Mouse (Mus musculus): ENCODE results near the gene Slc22a12. TPM values are rescaled to one million over a fixed set of nuclear protein-coding genes. Genes with fewer than 3 reads are reported as not detected.

Gene Slc22a12
- not detected in 2 replicates for polyA plus RNA-seq (2015; fragmentation: Nextera tagmentation; extraction: Ambion mirVana)

- H3K4me3 ChIP-seq: no peak within 1 kb of the TSS
- H3K27me3 ChIP-seq: peaks cover 10% of the 10 kb centered on the region; the same call in 1 of the 2 replicates
- H3K4me2 ChIP-seq (replicated peaks): no peak within 1 kb of the TSS
- 89% methylated on average over 16 of the region's 16 CpGs for WGBS
- H3K27ac ChIP-seq: no peak within 1 kb of the TSS
- H3K36me3 ChIP-seq: no peaks in the 10 kb centered on the region
- peaks cover 8% of the 10 kb centered on the region; the same call in 1 of the 2 replicates for H3K9me3 ChIP-seq
- H3K9ac ChIP-seq: no peak within 1 kb of the TSS
- H3K4me1 ChIP-seq: no peaks in the 10 kb centered on the region
- no peak for ATAC-seq (ENCODE audit: low FRiP score, low read depth)
These were observed at the start of gene Slc22a12 for GRCm38 (mm10) chr19:6542367-6543034. TSS of gene Slc22a12 (minus strand) at chr19:6543032.

- H3K36me3 ChIP-seq: no peaks in the 10 kb centered on the region
- no peaks in the 10 kb centered on the region for H3K9me3 ChIP-seq
- peaks cover 10% of the 10 kb centered on the region; the same call in 1 of the 2 replicates for H3K27me3 ChIP-seq
- H3K27ac ChIP-seq: no peak overlapping the region
- H3K9ac ChIP-seq: no peak overlapping the region
- no peak overlapping the region for H3K4me3 ChIP-seq
- WGBS: 24% methylated on average over 4 of the region's 4 CpGs
- H3K4me1 ChIP-seq: no peaks in the 10 kb centered on the region
- ATAC-seq (ENCODE audit: low FRiP score, low read depth): no peak
- no peak overlapping the region for H3K4me2 ChIP-seq (replicated peaks)
These were observed 29.2 kb upstream of the Slc22a12 start for GRCm38 (mm10) chr19:6572001-6572400.

- no peak for ATAC-seq (ENCODE audit: low FRiP score, low read depth)
- Histone ChIP-seq H3K9me3 (no peaks in the 10 kb centered on the region), H3K4me1 (no peaks in the 10 kb centered on the region), H3K27me3 (peaks cover 10% of the 10 kb centered on the region; the same call in 1 of the 2 replicates), H3K27ac (no peak overlapping the region), H3K36me3 (no peaks in the 10 kb centered on the region), H3K4me3 (no peak overlapping the region), H3K9ac (no peak overlapping the region), H3K4me2 (replicated peaks) (no peak overlapping the region)
- WGBS: 78% methylated on average over 5 of the region's 5 CpGs
These were observed 28.6 kb upstream of the Slc22a12 start for GRCm38 (mm10) chr19:6571476-6571875.

- H3K4me3 ChIP-seq: no peak overlapping the region
These were observed 26.7 kb upstream of the Slc22a12 start for GRCm38 (mm10) chr19:6569561-6569960.

GRCm38 (mm10) chr19:6569021-6569420 is 26.2 kb upstream of the Slc22a12 start:
- 79% methylated on average over 5 of the region's 5 CpGs for WGBS
- no peak overlapping the region for H3K4me3 ChIP-seq
- no peaks in the 10 kb centered on the region for H3K4me1 ChIP-seq
- no peak for ATAC-seq (ENCODE audit: low FRiP score, low read depth)
- H3K4me2 ChIP-seq (replicated peaks): no peak overlapping the region
- H3K36me3 ChIP-seq: no peaks in the 10 kb centered on the region
- H3K9ac ChIP-seq: no peak overlapping the region
- no peaks in the 10 kb centered on the region for H3K27me3 ChIP-seq
- H3K27ac ChIP-seq: no peak overlapping the region
- H3K9me3 ChIP-seq: no peaks in the 10 kb centered on the region

More at GRCm38 (mm10) chr19:6569561-6569960, 26.7 kb upstream of the Slc22a12 start:
- ATAC-seq (ENCODE audit: low FRiP score, low read depth): no peak
- WGBS: 35% methylated on average over 5 of the region's 5 CpGs
- no peak overlapping the region for H3K4me2 ChIP-seq (replicated peaks)
- H3K36me3 ChIP-seq: no peaks in the 10 kb centered on the region
- no peak overlapping the region for H3K27ac ChIP-seq
- H3K9ac ChIP-seq: no peak overlapping the region
- no peaks in the 10 kb centered on the region for H3K9me3 ChIP-seq
- no peaks in the 10 kb centered on the region for H3K27me3 ChIP-seq
- H3K4me1 ChIP-seq: no peaks in the 10 kb centered on the region

GRCm38 (mm10) chr19:6566450-6566849 is 23.6 kb upstream of the Slc22a12 start:
- H3K36me3 ChIP-seq: no peaks in the 10 kb centered on the region
- H3K27ac ChIP-seq: no peak overlapping the region
- WGBS: 81% methylated on average over 2 of the region's 2 CpGs
- H3K4me3 ChIP-seq: no peak overlapping the region
- ATAC-seq (ENCODE audit: low FRiP score, low read depth): no peak
- no peaks in the 10 kb centered on the region for H3K9me3 ChIP-seq
- no peak overlapping the region for H3K9ac ChIP-seq
- no peaks in the 10 kb centered on the region for H3K4me1 ChIP-seq
- H3K4me2 ChIP-seq (replicated peaks): no peak overlapping the region
- no peaks in the 10 kb centered on the region for H3K27me3 ChIP-seq

- H3K9me3 ChIP-seq: no peaks in the 10 kb centered on the region
- ATAC-seq (ENCODE audit: low FRiP score, low read depth): no peak
- H3K27me3 ChIP-seq: no peaks in the 10 kb centered on the region
- no peaks in the 10 kb centered on the region for H3K36me3 ChIP-seq
- H3K27ac ChIP-seq: no peak overlapping the region
- H3K4me3 ChIP-seq: no peak overlapping the region
- no peak overlapping the region for H3K4me2 ChIP-seq (replicated peaks)
- H3K4me1 ChIP-seq: no peaks in the 10 kb centered on the region
- no peak overlapping the region for H3K9ac ChIP-seq
- 78% methylated on average over 6 of the region's 6 CpGs for WGBS
These were observed 22.3 kb upstream of the Slc22a12 start for GRCm38 (mm10) chr19:6565136-6565535.

GRCm38 (mm10) chr19:6560246-6560815 is 17.5 kb upstream of the Slc22a12 start:
- Histone ChIP-seq H3K9me3 (no peaks in the 10 kb centered on the region), H3K36me3 (no peaks in the 10 kb centered on the region), H3K27me3 (no peaks in the 10 kb centered on the region), H3K9ac (no peak overlapping the region), H3K4me2 (replicated peaks) (no peak overlapping the region), H3K27ac (no peak overlapping the region), H3K4me3 (no peak overlapping the region), H3K4me1 (no peaks in the 10 kb centered on the region)
- no peak for ATAC-seq (ENCODE audit: low FRiP score, low read depth)
- 46% methylated on average over 7 of the region's 7 CpGs for WGBS

GRCm38 (mm10) chr19:6559576-6559975 is 16.7 kb upstream of the Slc22a12 start:
- ATAC-seq (ENCODE audit: low FRiP score, low read depth): no peak
- H3K9ac ChIP-seq: no peak overlapping the region
- WGBS: 40% methylated on average over 4 of the region's 4 CpGs

GRCm38 (mm10) chr19:6553819-6554582 is 11.2 kb upstream of the Slc22a12 start:
- Histone ChIP-seq H3K36me3 (no peaks in the 10 kb centered on the region), H3K4me3 (no peak overlapping the region), H3K9me3 (no peaks in the 10 kb centered on the region), H3K4me2 (replicated peaks) (no peak overlapping the region), H3K9ac (no peak overlapping the region), H3K27me3 (no peaks in the 10 kb centered on the region), H3K27ac (no peak overlapping the region), H3K4me1 (no peaks in the 10 kb centered on the region; the same call in 1 of the 2 replicates)
- ATAC-seq (ENCODE audit: low FRiP score, low read depth): no peak
- WGBS: 27% methylated on average over 8 of the region's 8 CpGs

More at GRCm38 (mm10) chr19:6559576-6559975, 16.7 kb upstream of the Slc22a12 start:
- Histone ChIP-seq H3K9me3 (no peaks in the 10 kb centered on the region), H3K4me1 (no peaks in the 10 kb centered on the region), H3K36me3 (no peaks in the 10 kb centered on the region), H3K27me3 (no peaks in the 10 kb centered on the region), H3K27ac (peak overlapping the region; percentile 0; the same call in 1 of the 2 replicates), H3K4me3 (no peak overlapping the region), H3K4me2 (replicated peaks) (no peak overlapping the region)

- H3K4me3 ChIP-seq: no peak overlapping the region
- no peak overlapping the region for H3K9ac ChIP-seq
- H3K36me3 ChIP-seq: no peaks in the 10 kb centered on the region
- no peak overlapping the region for H3K27ac ChIP-seq
- H3K27me3 ChIP-seq: no peaks in the 10 kb centered on the region
- no peaks in the 10 kb centered on the region; the same call in 1 of the 2 replicates for H3K4me1 ChIP-seq
- H3K4me2 ChIP-seq (replicated peaks): no peak overlapping the region
- no peaks in the 10 kb centered on the region for H3K9me3 ChIP-seq
- ATAC-seq (ENCODE audit: low FRiP score, low read depth): no peak
- WGBS: 77% methylated on average over 5 of the region's 5 CpGs
These were observed 10.3 kb upstream of the Slc22a12 start for GRCm38 (mm10) chr19:6553174-6553573.
